Mouse (Mus musculus) hindbrain, embryonic 14.5 days (tissue): ENCODE results near the gene Dab2. TPM values are rescaled to one million over a fixed set of nuclear protein-coding genes. Genes with fewer than 3 reads are reported as not detected.

Experiments
- ATAC-seq: fragments of 200-750 bp; cut with Nextera tagmentation; 2 replicates; pipeline ENCODE4 v1.8.0; 2017; ENCODE audit warnings: moderate number of reproducible peaks, mild to moderate bottlenecking, moderate TSS enrichment, moderate library complexity; ENCODE audit not compliant: low FRiP score
- DNase-seq: peaks from one replicate; pipeline ENCODE4 v3.0.0-alpha.2; 2015; ENCODE audit warnings: low spot score
- H3K27ac ChIP-seq: fragments of 300-500 bp; sonication (generic); 2 replicates; pipeline ENCODE4 v1.5.1; 2014; ENCODE audit warnings: mild to moderate bottlenecking, moderate library complexity
- H3K27me3 ChIP-seq: fragments of 300-500 bp; sonication (generic); 2 replicates; pipeline ENCODE4 v1.6.1; 2014; ENCODE audit warnings: mild to moderate bottlenecking, low read length, mixed read lengths; ENCODE audit not compliant: control insufficient read depth, insufficient read depth
- H3K36me3 ChIP-seq: fragments of 300-500 bp; sonication (generic); replicated peaks from 2 replicates; pipeline ENCODE4 v1.6.1; 2014; ENCODE audit not compliant: control insufficient read depth, insufficient read depth
- H3K4me1 ChIP-seq: fragments of 300-500 bp; sonication (generic); replicated peaks from 2 replicates; pipeline ENCODE4 v1.6.1; 2014; ENCODE audit warnings: antibody characterized with exemption, low read length, mixed read lengths; ENCODE audit not compliant: control insufficient read depth, insufficient read depth
- H3K4me2 ChIP-seq: fragments of 300-500 bp; sonication (generic); replicated peaks from 2 replicates; pipeline ENCODE4 v1.6.1; 2014; ENCODE audit warnings: mild to moderate bottlenecking, moderate library complexity
- H3K4me3 ChIP-seq: fragments of 300-500 bp; sonication (generic); replicated peaks from 2 replicates; pipeline ENCODE4 v1.5.1; 2014; ENCODE audit warnings: mild to moderate bottlenecking, low read length
- H3K9ac ChIP-seq: fragments of 300-500 bp; sonication (generic); 2 replicates; pipeline ENCODE4 v1.6.1; 2014
- H3K9me3 ChIP-seq: fragments of 300-500 bp; sonication (generic); 2 replicates; pipeline ENCODE4 v1.6.1; 2016; ENCODE audit warnings: low read length; ENCODE audit not compliant: control insufficient read depth
- whole genome bisulfite sequencing: fragments of 180-500 bp; shearing (Covaris S2); extraction: QIAGEN DNeasy Blood & Tissue Kit; methylation state at CpG from one replicate; pipeline ENCODE4 v1.1.7; 2014; 5-methylcytosine and 5-hydroxymethylcytosine counted together
- polyA plus RNA-seq: library from polyadenylated mRNA; unstranded; fragments of >200 nt; fragmentation: Nextera tagmentation; extraction: Ambion mirVana; gene quantifications from 2 replicates; pipeline ENCODE4 v1.2.1, GENCODE M21; 2014

Dab2 gene
- 23.3 and 29.0 TPM in 2 replicates for polyA plus RNA-seq

- Histone ChIP-seq H3K36me3 (no peaks in the 10 kb centered on the region), H3K9me3 (no peaks in the 10 kb centered on the region), H3K27me3 (no peaks in the 10 kb centered on the region), H3K4me2 (no peak within 1 kb of the TSS), H3K9ac (no peak within 1 kb of the TSS), H3K27ac (no peak within 1 kb of the TSS), H3K4me1 (no peaks in the 10 kb centered on the region), H3K4me3 (no peak within 1 kb of the TSS)
- no peak for ATAC-seq
- WGBS, result 89% methylated on average over 3 of the region's 3 CpGs
- no peak for DNase-seq
Measured at GRCm38 (mm10) chr15:6299554-6299953, at the start of gene Dab2. Gene Dab2, plus strand, starts transcription at chr15:6299788.

DNA sequence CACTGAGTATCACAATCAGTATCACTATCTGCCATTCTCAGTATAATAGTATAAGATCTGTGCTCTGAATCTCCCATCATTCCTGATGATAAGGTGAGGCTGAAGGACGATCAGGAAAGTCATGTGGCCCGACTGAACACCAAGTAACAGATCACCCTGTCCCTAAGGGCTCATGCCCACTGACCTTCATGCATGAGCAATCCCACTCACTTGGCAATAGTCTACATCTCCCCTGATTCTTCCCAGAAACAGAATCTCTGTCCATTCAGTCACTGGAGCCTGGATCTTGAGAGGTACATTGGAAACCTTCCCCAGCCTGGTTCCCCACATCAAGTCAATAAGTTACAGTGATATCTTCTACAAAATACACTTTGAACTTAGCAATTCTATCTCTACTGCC is 46.1 kb upstream of the Dab2 start:
- Histone ChIP-seq H3K27ac (no peak overlapping the region), H3K4me1 (no peaks in the 10 kb centered on the region), H3K9me3 (no peaks in the 10 kb centered on the region), H3K27me3 (no peaks in the 10 kb centered on the region), H3K36me3 (no peaks in the 10 kb centered on the region), H3K4me3 (no peak overlapping the region), H3K9ac (no peak overlapping the region), H3K4me2 (no peak overlapping the region)
- ATAC-seq (no peak), DNase-seq (no peak)
- WGBS, result 91% methylated on average over 2 of the region's 2 CpGs

DNA sequence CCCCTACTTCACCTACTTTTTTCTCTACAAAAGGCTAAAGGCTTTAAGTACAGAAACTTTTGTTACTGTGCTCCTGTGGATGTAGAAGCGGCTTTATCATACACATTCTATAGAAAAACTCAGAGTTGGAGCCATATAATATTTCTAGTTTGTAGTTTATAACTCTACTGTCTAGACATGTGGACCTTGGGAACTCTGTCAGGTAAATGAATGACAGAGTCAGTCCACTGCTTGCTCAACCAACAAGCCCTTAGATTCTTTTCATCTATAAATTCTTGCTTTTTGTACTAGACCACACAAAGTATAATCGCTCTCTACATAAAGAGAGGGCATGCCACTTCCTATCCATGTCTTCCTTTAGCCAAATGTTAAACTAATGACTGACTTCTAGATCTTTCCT is 45.2 kb upstream of the Dab2 start:
- ATAC-seq (no peak), DNase-seq (no peak)
- H3K36me3 ChIP-seq, result no peaks in the 10 kb centered on the region
- no peaks in the 10 kb centered on the region for H3K9me3 ChIP-seq
- no peaks in the 10 kb centered on the region for H3K4me1 ChIP-seq
- no peak overlapping the region for H3K9ac ChIP-seq
- H3K27me3 ChIP-seq, result no peaks in the 10 kb centered on the region
- H3K4me2 ChIP-seq, result no peak overlapping the region
- H3K4me3 ChIP-seq, result no peak overlapping the region
- H3K27ac ChIP-seq, result no peak overlapping the region
- WGBS, result 96% methylated on average over 2 of the region's 2 CpGs

GRCm38 (mm10) chr15:6257049-6257448 is 42.5 kb upstream of the Dab2 start:
- H3K9ac ChIP-seq, result no peak overlapping the region
- no peaks in the 10 kb centered on the region for H3K36me3 ChIP-seq
- H3K4me2 ChIP-seq, result no peak overlapping the region
- H3K4me3 ChIP-seq, result no peak overlapping the region
- no peak for DNase-seq
- ATAC-seq, result no peak
- H3K4me1 ChIP-seq, result no peaks in the 10 kb centered on the region
- H3K9me3 ChIP-seq, result no peaks in the 10 kb centered on the region
- H3K27me3 ChIP-seq, result no peaks in the 10 kb centered on the region
- WGBS, result 85% methylated on average over 2 of the region's 2 CpGs
- no peak overlapping the region for H3K27ac ChIP-seq

GRCm38 (mm10) chr15:6259957-6260740 is 39.4 kb upstream of the Dab2 start:
- DNase-seq, result no peak
- 18% methylated on average over 3 of the region's 3 CpGs for WGBS

GRCm38 (mm10) chr15:6260741-6261430 is 38.7 kb upstream of the Dab2 start:
- Histone ChIP-seq H3K4me2 (no peak overlapping the region), H3K4me3 (no peak overlapping the region), H3K27ac (0 out of 2 replicates have a peak overlapping the region, but pooled peaks have one; percentile 21), H3K9me3 (no peaks in the 10 kb centered on the region), H3K9ac (no peak overlapping the region), H3K4me1 (no peaks in the 10 kb centered on the region), H3K27me3 (no peaks in the 10 kb centered on the region), H3K36me3 (no peaks in the 10 kb centered on the region)
- 79% methylated on average over 6 of the region's 6 CpGs for WGBS
- ATAC-seq (no peak), DNase-seq (no peak)

More at GRCm38 (mm10) chr15:6259957-6260740, 39.4 kb upstream of the Dab2 start:
- no peak for ATAC-seq
- Histone ChIP-seq H3K4me3 (no peak overlapping the region), H3K4me2 (no peak overlapping the region), H3K4me1 (no peaks in the 10 kb centered on the region), H3K36me3 (no peaks in the 10 kb centered on the region), H3K9ac (no peak overlapping the region), H3K27me3 (no peaks in the 10 kb centered on the region), H3K9me3 (no peaks in the 10 kb centered on the region), H3K27ac (0 out of 2 replicates have a peak overlapping the region, but pooled peaks have one; percentile 21)

DNA sequence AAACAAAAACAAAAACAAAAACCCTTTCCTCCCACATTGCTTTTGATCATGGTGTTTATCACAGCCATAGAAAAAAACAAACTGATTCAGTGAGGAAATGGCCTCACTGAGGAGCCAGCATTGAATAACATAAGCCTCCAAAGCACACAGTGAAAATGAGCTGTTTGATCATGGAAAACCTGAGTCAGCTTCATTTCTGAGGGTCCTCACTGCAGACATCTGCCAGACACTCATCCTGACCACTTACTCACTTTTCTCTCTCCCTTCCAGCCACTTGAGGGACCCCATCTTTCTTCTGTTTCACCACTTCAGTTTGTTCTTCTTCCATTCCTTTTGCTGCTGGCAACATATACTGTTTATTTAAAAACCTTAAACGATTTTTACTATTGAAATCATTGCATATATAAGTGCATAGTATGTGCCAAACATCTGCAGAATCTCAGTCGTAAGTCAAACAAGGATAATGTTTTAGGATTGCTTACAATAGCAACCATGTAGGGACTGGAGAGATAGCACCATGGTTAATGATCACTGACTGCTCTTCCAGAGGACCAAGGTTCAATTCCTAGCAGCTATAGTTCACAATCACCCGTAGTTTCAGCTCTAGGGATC is 32.3 kb upstream of the Dab2 start:
- H3K4me1 ChIP-seq, result no peaks in the 10 kb centered on the region
- no peaks in the 10 kb centered on the region for H3K27me3 ChIP-seq
- ATAC-seq (no peak), DNase-seq (no peak)
- H3K9ac ChIP-seq, result no peak overlapping the region
- no peaks in the 10 kb centered on the region for H3K36me3 ChIP-seq
- no peak overlapping the region for H3K4me3 ChIP-seq
- no peak overlapping the region for H3K27ac ChIP-seq
- WGBS, result 78% methylated on average over 3 of the region's 3 CpGs
- H3K9me3 ChIP-seq, result no peaks in the 10 kb centered on the region
- no peak overlapping the region for H3K4me2 ChIP-seq

DNA sequence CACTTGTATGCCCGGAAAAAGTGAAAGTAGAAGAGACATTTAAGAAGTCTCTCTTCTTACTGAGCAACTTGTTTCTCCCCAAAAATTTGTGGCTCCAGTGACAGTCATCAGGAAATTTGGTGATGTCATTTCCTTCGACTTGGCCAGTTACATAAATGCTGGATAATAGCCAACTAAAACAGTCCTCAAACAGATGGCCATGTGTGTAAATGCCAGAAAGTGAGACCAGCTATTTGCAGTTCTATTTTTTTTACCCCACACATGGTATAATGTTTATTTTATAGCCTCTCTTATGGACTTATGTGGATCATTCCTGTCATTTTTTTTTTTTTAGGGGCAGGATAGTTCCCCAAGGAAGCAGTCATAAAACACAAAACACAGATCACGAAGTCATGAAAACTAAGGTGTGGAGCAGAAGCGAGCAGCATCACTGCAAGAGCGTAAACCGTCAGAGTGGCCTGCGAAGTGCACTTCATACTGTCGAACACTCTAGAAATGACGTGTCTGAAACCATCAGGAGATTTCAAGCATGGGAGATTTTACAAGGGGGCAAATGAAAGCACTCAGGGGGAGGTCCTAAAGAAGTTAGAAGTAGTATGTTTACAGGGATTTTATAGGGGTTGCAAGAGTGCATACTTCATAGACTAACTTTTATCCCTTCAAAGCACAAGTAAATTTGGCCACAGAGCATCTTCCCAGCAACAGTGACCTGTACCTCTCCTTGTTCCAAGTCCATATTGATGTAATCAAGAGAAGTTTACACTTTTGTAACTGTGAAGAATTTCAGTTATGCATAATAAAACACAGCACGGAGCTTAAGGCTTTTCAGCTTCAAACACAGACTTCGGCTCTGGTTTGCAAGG is 20.8 kb upstream of the Dab2 start:
- Histone ChIP-seq H3K27ac (no peak overlapping the region), H3K4me2 (no peak overlapping the region), H3K4me3 (no peak overlapping the region), H3K27me3 (no peaks in the 10 kb centered on the region), H3K9me3 (no peaks in the 10 kb centered on the region), H3K36me3 (no peaks in the 10 kb centered on the region), H3K9ac (no peak overlapping the region), H3K4me1 (no peaks in the 10 kb centered on the region)
- WGBS, result 77% methylated on average over 11 of the region's 11 CpGs
- no peak for ATAC-seq
- no peak for DNase-seq
